Mouse (Mus musculus): ENCODE results near the gene Psmg1. TPM values are rescaled to one million over a fixed set of nuclear protein-coding genes. Genes with fewer than 3 reads are reported as not detected.

Gene Psmg1
- 57.2 and 58.4 TPM in 2 replicates for polyA plus RNA-seq (2015; fragmentation: Nextera tagmentation; extraction: Ambion mirVana)

GRCm38 (mm10) chr16:95990462-95991121, at the start of gene Psmg1:
TSS of gene Psmg1 (minus strand) at chr16:95990960.

Small RNA genes within 50 kb of the gene (microRNA-seq; reads per million reads assigned to microRNA genes)
- not detected for gene Gm27833

Other genes with a start within 250 kb of the Psmg1 start
- 130 and 138 TPM in 2 replicates for gene Brwd1, start 91.6 kb upstream of the Psmg1 start, polyA plus RNA-seq (2015; fragmentation: Nextera tagmentation; extraction: Ambion mirVana)
- gene Hmgn1, start 136.8 kb upstream of the Psmg1 start, polyA plus RNA-seq (2015; fragmentation: Nextera tagmentation; extraction: Ambion mirVana), result 162 and 164 TPM in 2 replicates
- 166 and 173 TPM in 2 replicates for gene Wrb, start 154.4 kb upstream of the Psmg1 start, polyA plus RNA-seq (2015; fragmentation: Nextera tagmentation; extraction: Ambion mirVana)
- 2.1 and 3.2 TPM in 2 replicates for gene Lca5l, start 201.3 kb upstream of the Psmg1 start, polyA plus RNA-seq (2015; fragmentation: Nextera tagmentation; extraction: Ambion mirVana)
- 6.3 and 10.0 TPM in 2 replicates for gene Sh3bgr, start 209.5 kb upstream of the Psmg1 start, polyA plus RNA-seq (2015; fragmentation: Nextera tagmentation; extraction: Ambion mirVana)
- gene B3galt5, start 244.8 kb upstream of the Psmg1 start, polyA plus RNA-seq (2015; fragmentation: Nextera tagmentation; extraction: Ambion mirVana), result 8.8 and 9.0 TPM in 2 replicates

All from neural tube, postnatal 0 days (tissue).